Mouse (Mus musculus): ENCODE data around the gene Map9. TPM values are rescaled to one million over a fixed set of nuclear protein-coding genes. Genes with fewer than 3 reads are reported as not detected.
"Not testable (repeated sequence)": the region's sequence is repeated elsewhere in the genome, so short reads cannot be mapped to it uniquely, and the experiment has no call there.

The Map9 gene
- polyA plus RNA-seq, 1 experiment from 2014 or later = 5.7 TPM

GRCm38 (mm10) chr3:82417958-82418357 is 60.1 kb downstream of the Map9 start:
- no peak overlapping the region for H3K4me3 ChIP-seq
- H3K9ac ChIP-seq = no peak overlapping the region
- no peaks in the 10 kb centered on the region for H3K4me1 ChIP-seq
- H3K27me3 ChIP-seq (replicated peaks) = no peaks in the 10 kb centered on the region
- H3K4me2 ChIP-seq = no peak overlapping the region
- H3K27ac ChIP-seq (replicated peaks) = no peak overlapping the region
- no peaks in the 10 kb centered on the region for H3K9me3 ChIP-seq
- no peaks in the 10 kb centered on the region for H3K36me3 ChIP-seq
- WGBS = 75% methylated on average over 3 of the region's 3 CpGs
- no peak for ATAC-seq (ENCODE audit: extremely low read depth, insufficient number of reproducible peaks, low FRiP score, low TSS enrichment)

DNA sequence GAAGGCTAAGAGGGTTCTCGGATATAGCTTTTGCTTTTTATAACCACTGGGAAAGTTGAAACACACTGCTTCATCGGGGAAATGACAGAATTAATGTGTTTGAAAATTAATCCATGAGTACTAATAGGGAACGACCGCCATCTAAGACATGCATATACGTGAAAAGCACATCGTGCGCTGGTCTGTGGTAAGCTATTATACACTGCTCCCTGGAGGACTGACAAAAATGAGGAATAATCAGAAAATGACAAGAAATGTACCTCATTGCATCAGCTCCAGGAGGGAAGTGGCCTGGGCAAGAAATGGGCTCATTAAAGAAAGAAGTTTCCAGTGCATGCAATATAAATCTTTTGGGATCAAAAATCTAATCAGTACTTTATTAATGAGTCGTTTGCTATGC is 77.5 kb downstream of the Map9 start:
- H3K27ac ChIP-seq (replicated peaks) = no peak overlapping the region
- H3K9ac ChIP-seq = no peak overlapping the region
- H3K4me2 ChIP-seq = no peak overlapping the region
- ATAC-seq (ENCODE audit: extremely low read depth, insufficient number of reproducible peaks, low FRiP score, low TSS enrichment) = no peak
- H3K27me3 ChIP-seq (replicated peaks) = no peaks in the 10 kb centered on the region
- H3K4me3 ChIP-seq = no peak overlapping the region
- H3K9me3 ChIP-seq = no peaks in the 10 kb centered on the region
- 85% methylated on average over 8 of the region's 8 CpGs for WGBS
- no peaks in the 10 kb centered on the region for H3K36me3 ChIP-seq
- no peaks in the 10 kb centered on the region for H3K4me1 ChIP-seq

- Histone ChIP-seq H3K9ac (no peak overlapping the region), H3K4me1 (no peaks in the 10 kb centered on the region), H3K4me3 (no peak overlapping the region), H3K27me3 (replicated peaks) (no peaks in the 10 kb centered on the region), H3K9me3 (no peaks in the 10 kb centered on the region), H3K36me3 (no peaks in the 10 kb centered on the region), H3K4me2 (no peak overlapping the region), H3K27ac (replicated peaks) (no peak overlapping the region)
- no peak for ATAC-seq (ENCODE audit: extremely low read depth, insufficient number of reproducible peaks, low FRiP score, low TSS enrichment)
- WGBS = 45% methylated on average over 3 of the region's 3 CpGs
Observed at GRCm38 (mm10) chr3:82440976-82441375, 83.1 kb downstream of the Map9 start.

DNA sequence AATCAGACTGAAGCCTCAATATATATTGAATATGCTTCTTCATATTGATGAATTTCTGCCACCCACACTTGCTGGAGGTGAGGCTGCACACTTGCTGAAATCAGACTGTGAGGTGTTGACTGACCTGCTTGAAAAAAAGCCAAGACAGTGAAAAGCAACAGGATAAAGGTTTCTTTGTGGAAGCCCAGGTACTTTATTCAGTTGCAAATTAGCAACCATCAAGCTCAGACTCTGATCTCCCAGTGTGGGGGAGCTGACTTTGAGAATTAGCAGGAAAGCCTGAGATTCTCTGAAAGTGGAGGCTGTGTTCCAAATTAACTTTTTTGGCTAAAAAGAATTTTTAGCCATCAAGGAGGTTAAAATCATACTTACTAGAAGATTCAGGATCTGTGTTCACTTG is 83.8 kb downstream of the Map9 start:
- not testable (repeated sequence) for H3K27me3 ChIP-seq (replicated peaks); H3K36me3 ChIP-seq; ATAC-seq (ENCODE audit: extremely low read depth, insufficient number of reproducible peaks, low FRiP score, low TSS enrichment); H3K4me3 ChIP-seq; H3K9ac ChIP-seq; H3K27ac ChIP-seq (replicated peaks); H3K4me2 ChIP-seq; H3K4me1 ChIP-seq; H3K9me3 ChIP-seq

Other genes with a start within 250 kb of the Map9 start
- 52.2 and 54.2 TPM in 2 replicates for gene Gucy1a1, start 212.3 kb upstream of the Map9 start, polyA plus RNA-seq (2015; fragmentation: Nextera tagmentation; extraction: Ambion mirVana)
- 0.06 and 0.21 TPM in 2 replicates for gene Npy2r, start 190.0 kb downstream of the Map9 start, polyA plus RNA-seq (2015; fragmentation: Nextera tagmentation; extraction: Ambion mirVana)

All from heart, embryonic 13.5 days (tissue).